Mouse (Mus musculus): ENCODE data around the gene Krtdap.
"Not testable (repeated sequence)": the region's sequence is repeated elsewhere in the genome, so short reads cannot be mapped to it uniquely, and the experiment has no call there.

Gene Krtdap

DNA sequence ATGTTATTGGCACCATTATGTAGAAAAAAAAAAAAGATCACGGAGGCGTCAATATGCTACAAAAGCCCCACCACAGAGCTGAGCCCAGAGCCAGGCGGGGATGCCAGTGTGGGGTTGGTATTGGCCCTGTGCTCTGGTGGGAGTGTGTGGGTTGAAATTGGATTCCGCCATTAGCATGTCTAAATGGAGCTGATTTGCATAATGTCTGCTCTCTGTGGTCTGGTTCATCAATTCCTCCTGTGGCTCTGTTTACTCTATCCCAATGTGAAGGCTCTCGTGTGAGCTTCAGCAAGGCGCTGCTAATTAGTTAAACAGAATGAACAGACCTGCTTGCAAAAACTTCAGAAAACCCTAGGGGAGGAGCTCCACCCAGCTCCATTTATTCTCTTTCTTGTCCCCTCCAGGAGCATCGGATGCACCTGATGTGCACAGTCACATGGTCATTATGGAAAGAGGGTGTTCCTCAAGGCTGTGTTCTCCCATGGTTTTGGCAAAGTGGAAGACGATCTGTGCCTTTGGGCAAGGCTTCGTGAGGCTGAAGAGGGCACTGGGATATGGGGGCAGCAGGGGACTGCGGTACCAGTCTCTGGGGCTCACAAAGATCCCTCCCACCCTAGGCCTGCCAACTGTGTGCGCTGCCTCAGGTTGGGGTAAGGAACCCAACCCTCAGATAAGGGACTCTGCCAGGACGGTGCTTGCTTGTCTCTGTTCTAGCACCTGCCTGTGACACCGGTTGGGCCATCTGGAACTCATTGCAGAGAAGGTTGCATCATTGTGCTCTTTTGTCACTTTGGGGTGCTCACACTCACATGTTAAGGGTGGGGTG, 1.8 kb upstream of the Krtdap start:
- DNase-seq (ENCODE audit: low read depth, low spot score), result peak; percentile 6

DNA sequence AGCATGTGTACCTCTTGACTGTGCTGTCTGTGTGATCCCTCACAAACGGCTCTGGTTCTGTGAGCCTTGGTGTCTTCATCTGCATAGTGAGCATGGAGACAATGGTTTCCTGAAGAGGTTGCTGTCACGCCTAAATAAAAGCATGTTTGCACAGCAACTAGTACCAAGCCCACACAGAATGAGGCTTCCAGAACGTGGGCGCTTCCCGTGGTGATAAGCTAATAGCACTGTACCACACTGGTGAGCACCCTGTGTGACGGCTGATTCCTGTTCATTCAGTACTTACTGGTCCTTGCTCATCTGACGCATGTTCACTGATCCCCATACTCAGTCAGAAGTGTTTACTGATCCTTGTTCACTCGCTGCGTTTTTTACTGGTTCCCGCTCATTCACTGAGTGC, 2.4 kb downstream of the Krtdap start:
- no peak for DNase-seq (ENCODE audit: low read depth, low spot score)

DNA sequence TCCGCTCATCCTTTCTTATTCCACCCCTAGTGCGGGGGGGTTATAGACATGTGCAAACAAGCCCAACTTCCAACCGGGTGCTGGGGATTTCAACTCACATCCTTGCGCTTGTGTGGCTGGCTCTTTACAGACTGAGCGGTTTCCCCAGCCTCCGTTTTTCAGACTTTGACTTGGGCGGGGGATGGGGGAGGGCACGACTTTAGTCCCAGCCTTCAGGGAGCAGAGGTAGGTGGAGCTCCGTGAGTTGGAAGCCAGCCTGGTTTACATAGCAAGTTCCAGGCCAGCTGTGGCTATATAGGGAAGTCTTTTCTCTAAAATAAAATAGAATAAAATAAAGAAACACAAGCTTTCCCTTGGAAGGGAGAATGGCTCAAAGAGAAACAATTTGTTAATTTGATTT, 4.2 kb downstream of the Krtdap start:
- no peak for DNase-seq (ENCODE audit: low read depth, low spot score)

DNA sequence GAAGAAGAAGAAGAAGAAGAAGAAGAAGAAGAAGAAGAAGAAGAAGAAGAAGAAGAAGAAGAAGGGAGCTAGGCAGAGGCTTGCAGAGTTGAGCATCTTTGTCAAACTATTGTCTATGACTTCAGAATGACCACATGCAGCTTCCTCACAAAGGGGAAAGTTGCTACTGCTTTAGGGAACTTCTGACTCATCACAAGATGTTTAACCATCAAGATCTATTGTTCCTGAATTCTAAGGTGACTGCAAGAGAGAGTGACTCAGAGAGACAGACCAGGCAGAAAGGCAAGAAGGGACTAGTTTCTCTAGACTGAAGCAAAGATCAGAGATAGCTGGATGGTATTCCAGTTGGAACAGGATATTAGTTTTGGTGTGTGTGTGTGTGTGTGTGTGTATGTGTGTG, 7.2 kb downstream of the Krtdap start:
- DNase-seq (ENCODE audit: low read depth, low spot score), result no peak

DNA sequence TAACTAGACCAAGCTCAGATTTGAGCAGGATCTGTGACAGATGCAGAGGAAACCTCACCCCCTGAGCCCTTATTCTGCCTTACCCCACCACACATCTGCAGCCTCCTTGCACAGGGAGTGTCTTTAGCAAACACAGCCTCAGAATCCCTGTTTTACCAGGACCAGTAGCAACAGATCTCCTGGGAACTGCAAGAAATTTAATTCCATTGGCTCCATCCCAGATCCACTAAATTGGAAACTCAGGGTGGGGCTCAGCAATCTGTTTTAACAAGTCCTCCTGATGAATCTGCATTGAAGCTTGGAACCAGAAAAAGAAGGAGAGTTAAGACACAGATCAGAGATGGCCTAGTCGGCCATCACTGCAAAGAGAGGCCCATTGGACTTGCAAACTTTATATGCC, 9.1 kb downstream of the Krtdap start:
- DNase-seq (ENCODE audit: low read depth, low spot score), result no peak

DNA sequence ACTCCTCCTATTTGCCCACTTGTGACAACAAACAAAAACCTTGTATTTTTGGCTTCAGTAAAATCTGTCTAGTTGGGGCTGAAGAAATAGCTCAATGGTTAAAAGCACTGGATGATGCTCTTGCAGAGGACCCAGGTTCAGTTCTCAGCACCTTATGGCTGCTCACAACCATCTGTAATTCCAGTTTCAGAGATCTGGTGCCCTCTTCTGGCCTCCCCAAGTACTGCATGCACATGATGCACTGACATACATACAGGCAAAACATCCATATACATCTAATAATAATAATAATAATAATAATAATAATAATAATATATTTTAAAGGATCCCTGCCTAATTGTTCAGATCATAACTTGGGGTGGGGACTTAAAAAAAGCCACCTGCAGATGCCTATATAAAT, 13.0 kb downstream of the Krtdap start:
- DNase-seq (ENCODE audit: low read depth, low spot score), result no peak

DNA sequence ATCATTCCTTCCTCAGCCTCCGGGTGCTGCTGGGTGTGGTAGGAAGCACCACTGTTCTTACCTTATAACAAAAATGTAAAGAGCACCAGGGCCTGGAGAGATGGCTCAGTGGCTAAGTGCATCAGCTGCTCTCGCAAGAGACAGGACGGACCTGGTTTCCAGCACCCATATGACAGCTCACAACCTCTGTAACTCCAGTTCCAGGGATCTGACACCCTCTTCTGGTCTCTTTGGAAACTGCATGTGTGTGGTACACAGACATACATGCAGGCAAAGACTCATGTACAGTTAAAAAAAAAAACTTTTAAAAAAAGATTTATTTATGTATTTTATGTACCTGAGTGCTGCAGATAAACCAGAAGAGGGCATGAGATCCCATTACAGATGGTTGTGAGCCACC, 15.6 kb downstream of the Krtdap start:
- DNase-seq (ENCODE audit: low read depth, low spot score), result no peak

DNA sequence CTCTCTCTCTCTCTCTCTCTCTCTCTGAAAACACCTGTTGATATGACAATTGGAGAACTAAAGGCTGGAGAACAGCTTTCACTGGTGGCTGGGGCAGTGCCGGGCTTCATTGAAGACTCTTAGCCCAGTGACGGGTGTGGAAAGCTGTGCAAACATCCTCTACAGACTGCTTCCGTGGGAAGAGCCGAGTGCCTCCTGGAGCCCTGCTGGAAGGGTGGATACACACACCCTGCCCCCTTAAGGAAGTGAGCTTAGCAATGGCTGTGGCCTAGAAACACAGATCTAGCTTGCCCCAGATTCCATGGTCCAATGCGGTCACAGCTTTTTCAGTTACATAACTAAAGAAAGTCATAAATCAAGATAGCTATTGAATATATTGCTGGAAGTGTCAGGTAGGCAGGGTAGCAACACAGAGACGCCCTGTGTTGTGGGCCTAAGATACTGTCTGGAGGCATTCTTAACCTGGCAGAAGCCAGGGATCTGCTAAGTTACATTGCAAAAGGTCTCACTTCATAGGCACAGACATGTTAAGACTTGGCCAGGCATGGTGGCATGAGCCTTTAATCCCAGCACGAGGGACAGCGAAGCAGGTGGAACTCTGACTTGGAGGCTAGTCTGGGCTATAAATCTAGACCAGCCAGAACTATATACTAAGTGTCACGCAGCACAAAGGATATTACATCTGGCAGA, 16.5 kb downstream of the Krtdap start:
- no peak for DNase-seq (ENCODE audit: low read depth, low spot score)

DNA sequence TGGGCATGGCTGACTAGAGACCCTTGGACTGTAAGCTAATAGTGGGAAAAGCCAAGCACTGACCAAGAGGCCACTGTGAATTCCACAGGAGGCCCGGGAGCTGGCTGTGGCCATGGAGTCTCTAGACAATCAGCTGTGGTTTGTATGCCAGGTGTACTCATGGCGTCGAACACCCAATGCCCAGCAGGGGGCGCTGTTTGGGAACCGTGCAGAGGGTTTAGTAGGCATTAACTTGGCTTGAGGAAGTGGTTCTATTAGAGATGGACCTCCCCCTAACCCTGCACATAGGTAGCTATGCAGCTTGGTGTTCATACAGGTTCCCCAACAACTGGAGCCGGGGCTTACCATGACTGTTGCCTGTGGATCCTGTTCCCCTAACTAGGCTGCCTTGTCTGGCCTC, 18.2 kb downstream of the Krtdap start:
- DNase-seq (ENCODE audit: low read depth, low spot score), result no peak

DNA sequence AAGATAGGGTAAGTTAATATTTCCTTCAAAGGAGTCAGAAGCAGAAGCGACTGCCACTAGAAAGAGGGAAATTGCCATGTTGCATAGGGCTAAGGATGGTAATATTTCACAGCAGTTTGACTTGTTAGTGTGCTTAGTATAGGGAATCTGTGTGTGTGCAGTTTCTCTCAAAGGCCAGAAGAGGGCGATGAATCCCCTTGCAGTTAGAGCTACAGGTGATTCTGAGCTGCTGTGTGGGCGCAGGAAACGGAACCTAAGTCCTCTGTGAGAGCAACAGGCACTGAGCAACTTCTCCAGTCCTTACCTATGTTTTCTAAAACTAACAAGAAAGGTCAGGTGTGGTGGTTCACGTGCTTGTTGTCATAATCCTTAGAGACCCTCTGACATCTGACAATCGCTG, 22.6 kb downstream of the Krtdap start:
- no peak for DNase-seq (ENCODE audit: low read depth, low spot score)

DNA sequence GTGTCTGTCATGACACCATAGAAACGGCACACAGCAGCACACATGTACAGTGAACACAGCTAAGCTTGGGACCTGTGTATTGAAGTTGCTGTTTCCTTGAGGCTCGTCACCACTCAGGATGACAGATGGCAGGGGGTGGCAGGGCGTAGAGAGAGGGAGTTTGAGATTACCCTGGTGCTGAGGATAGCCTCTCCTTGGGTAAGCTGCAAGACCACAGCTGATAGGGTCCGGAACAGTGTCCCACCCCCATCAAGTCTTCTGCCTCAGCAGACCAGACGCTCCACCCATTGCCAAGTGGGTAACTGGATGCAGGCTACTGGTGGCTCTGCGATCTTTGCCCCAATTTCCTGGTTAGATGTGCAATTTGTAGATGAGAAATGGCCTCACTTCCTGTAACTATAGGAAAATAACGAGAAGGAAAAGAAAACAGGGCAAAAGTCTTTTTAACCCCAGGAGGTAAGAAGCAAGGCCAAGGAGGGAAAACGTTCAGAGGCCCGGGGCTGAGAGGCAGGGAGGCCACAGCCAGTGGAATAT, 24.1 kb downstream of the Krtdap start:
- no peak for DNase-seq (ENCODE audit: low read depth, low spot score)

DNA sequence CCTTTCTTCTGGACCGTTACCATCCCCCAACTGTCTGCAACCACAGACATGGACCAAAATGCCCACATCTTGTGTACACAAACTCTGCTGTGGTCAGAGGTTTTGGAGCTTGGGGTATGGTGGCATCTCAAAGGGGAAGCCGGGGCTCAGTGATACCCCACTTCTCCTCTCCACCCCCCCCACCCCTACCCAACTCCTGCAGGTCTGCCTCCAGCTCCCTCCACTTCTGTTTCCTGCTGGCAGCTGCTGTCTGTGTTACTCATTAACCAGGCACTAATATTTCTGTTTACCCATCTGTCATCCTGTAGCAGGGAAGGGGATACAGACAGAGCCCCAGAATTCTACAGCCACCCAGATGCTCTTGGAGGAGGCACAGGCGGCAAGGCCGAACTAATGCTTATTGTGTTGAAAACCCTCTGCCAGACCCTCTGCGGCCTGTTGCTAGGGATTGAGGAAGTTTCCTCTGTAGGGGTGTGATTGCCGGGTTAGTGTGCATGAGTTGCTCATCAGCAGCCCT, 24.7 kb downstream of the Krtdap start:
- DNase-seq (ENCODE audit: low read depth, low spot score), result no peak

DNA sequence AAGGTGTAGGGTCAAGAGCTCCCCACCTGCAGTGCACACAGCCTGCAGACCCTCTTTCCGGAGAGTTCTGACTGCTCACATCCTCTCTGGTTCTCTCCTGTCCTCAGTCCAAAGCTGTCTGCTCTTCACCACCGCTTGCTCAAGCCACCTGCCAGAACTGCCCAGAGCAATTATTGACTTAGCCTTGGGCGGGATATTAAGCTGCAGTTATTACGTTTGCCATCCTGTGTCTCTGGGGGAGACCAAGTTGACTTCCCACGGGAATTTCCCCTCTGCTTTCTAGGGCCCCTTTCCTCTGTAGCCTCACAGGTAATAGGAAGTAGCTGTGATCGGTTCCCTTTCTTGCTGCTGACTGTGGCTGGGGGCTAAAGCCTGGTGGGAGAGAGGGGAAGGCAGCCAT, 32.4 kb downstream of the Krtdap start:
- DNase-seq (ENCODE audit: low read depth, low spot score), result no peak

DNA sequence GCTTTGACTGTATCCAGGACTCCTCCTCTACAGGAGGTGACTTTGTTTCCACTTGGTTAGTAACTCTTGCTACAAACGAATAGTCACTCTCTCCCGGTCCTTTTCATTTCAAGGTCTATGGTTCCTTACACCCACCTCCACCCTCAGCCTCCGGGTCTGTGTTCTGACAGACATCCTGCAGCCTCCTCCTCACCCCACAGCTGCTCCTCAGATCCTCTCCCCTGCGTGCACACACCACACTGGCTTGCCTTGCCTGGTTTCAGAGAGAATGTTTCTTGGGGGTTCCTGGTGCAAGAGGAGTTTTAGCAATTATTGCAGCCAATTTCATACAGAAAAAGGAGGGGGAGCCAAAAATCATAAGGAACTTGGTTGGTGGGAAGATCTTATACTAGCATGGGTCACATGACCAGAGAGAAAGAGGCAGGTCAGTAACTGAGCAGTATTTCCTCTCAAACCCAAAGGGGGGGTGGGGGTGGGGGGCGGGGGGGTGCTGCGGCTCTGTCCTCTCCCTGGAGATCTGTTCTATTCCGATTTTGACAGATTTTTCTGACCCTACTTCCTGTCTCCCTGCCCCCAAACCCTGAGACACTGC, 33.3 kb downstream of the Krtdap start:
- DNase-seq (ENCODE audit: low read depth, low spot score), result no peak

DNA sequence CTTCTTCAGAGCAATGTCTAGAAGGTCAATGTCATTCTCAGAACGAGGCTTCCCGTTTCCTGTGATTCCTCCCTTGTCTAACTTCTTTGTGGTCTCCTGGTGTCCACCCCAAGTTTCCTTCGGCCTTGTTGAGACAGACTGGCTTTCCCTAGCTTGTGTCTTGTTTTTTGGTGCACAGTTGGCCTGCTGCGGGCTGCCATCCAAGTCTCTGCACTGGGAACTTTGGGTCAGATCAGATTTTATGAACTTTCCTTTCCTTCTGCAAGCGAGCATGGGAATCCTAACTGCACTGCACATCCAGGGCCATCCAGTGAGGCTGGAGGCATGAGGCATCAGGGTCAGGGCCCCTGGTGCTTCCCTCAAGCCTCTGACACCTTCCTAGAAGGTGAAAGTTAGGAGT, 33.8 kb downstream of the Krtdap start:
- DNase-seq (ENCODE audit: low read depth, low spot score), result no peak

DNA sequence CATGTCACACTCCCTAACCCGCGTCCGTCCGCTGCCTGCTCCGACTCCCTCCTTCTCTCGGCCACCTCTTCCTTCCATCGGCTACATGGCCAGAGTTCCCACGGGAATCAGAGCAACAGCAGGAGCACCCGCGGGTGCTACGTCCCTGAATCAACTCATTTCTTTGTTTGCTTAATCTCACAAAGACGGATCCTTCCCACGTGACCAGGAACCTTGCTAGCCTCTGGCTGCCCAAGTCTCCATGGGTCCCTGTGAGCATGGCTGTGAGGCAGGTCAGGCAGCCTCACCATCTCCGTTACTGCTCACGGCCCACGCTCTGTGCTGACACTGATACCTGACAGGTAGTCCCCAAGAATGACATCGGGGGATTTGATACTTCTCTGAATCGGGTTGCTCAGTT, 36.0 kb downstream of the Krtdap start, which contains the start of gene Ffar2:
Gene Ffar2 (minus strand): TSS at position 101 of the 400 bp plus-strand sequence.
- DNase-seq (ENCODE audit: low read depth, low spot score), result no peak

DNA sequence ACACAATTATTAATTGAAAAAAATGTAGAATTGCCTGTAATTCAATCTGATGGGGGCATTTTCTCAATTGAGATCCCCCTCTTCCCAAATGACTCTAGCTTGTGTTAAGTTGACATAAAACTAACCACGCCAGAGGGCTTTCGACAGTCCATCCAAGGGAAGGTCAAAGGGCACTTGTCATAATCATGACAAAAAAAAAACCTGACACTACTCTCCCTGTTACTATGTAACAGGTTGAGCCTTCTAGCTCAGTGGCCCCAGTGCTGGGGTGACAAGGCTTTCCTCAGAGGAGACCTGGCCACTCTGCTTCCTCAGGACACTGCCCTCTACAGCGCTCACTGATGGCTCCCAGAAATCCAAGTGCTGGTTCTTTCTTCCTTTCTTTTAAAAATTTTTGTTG, 36.6 kb downstream of the Krtdap start:
- no peak for DNase-seq (ENCODE audit: low read depth, low spot score)

DNA sequence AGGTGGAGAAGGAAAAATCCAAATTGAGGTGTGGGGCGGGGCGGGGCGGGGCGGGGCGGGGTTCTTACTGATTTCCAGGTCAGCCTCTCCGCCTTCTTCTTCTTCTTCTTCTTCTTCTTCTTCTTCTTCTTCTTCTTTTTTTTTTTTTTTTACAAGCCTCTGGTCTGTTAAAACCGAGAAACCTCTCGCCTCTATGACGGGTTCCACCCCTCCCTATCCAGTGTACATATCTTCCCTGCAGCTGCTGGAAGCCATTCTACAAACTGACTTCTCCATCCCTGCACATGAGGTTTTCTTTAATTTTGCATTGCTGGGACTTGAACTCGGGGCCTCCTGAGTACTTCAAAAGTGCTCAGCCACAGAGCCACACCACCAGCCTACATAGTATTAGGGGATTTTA, 39.0 kb downstream of the Krtdap start:
- DNase-seq (ENCODE audit: low read depth, low spot score), result no peak

DNA sequence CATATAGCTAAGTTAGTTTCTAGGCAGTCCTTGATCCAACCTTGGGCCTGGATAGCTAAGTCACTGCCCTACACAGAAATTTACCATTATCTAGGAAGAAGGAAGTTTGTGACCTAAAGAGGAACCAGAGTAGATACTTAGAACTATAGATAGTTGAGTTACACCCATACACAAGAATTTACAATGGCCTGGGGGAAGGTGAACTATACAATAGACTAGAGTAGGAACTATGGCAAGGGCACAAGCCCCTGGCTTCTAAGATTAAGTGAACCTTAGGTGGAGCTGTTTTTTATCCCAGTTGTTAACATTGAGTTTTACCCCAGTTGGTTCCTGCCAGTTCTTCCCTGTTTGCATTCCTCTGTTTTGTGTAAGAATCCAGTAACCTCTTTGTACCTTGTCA, 41.2 kb downstream of the Krtdap start:
- DNase-seq (ENCODE audit: low read depth, low spot score), result not testable (repeated sequence)

DNA sequence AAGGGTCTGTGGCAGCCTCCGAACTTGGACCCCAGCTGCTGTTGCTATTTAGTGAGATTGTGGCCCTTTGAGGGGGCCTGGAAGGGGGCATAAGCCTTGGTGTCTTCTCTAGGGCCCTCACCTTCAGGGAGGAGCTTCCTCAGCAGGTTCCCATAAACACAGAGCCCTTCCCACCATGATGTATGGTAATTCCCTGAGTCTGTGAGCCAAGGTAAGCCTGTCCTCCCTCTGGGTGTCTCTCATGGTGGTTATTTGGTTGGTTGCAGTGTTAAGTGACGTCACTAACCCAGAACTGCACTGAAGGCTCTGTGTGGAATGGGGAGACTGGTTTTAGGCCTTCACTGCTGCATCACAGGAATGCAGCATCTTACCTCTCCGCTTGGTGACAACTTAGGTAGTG, 41.7 kb downstream of the Krtdap start:
- no peak for DNase-seq (ENCODE audit: low read depth, low spot score)

DNA sequence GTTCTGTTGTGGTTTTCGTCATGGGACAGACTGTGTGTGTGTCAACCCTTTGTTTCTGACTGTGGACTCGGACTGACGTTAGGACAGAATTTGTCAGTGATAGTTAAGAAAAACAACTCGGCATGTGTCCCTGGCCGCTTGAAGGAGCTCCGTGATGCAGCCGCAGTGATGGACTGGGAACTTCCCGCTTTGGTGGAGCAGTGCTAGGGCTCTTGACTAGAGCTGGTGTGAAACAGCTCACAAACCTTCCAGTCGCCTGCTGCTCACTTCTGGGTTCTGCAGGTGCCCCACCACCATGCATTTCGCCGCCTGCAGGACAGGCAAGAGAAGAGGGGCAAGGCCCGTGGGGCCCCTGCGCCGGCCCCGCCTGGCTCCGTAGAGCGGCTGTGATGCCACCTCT, 44.6 kb downstream of the Krtdap start:
- no peak for DNase-seq (ENCODE audit: low read depth, low spot score)

DNA sequence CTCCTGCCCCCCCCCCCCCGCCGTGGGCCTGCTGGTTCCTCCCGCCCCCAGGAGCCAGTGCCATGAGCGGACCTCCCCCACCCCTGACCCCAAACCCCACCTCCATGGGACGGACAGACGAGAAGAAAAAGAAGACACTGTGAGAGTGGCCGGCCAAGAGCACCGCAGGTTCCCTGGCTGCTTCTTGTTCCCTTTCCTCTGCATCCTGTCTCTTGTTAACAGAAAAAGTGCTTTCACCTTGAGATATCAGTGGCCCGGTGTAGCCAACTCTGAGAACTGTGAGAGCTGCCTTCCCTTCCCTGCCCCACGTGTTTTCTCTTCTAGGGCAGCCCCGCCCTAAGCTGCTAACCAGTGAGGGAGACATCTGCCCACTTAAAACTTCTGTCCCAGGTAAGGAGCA, 45.0 kb downstream of the Krtdap start:
- not testable (repeated sequence) for DNase-seq (ENCODE audit: low read depth, low spot score)

All from brain, embryonic 18.5 days (tissue).